Mouse (Mus musculus): ENCODE results near the gene F930015N05Rik.

Gene F930015N05Rik

DNA sequence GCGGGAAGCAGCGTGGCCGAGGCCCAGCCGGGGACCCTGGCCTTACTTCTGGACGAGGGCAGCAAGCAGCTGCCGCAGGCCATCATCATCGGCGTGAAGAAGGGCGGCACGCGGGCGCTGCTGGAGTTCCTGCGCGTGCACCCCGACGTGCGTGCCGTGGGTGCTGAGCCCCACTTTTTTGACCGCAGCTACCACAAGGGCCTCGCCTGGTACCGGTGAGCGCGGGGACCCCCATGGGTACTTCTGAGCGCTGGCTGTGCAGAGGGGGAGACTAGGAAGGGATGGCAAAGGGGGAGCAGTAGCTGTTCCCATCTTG, at the start of gene F930015N05Rik:
F930015N05Rik (minus strand) TSS at position 242 of the 316 bp plus-strand sequence.
- DNase-seq, result no peak

- DNase-seq, result peak in 1 of 2 experiments; percentile 26
These were observed 45.0 kb upstream of the F930015N05Rik start for GRCm38 (mm10) chr11:64481445-64481844.

GRCm38 (mm10) chr11:64473679-64474078, 37.2 kb upstream of the F930015N05Rik start:
- DNase-seq, result no peak

DNA sequence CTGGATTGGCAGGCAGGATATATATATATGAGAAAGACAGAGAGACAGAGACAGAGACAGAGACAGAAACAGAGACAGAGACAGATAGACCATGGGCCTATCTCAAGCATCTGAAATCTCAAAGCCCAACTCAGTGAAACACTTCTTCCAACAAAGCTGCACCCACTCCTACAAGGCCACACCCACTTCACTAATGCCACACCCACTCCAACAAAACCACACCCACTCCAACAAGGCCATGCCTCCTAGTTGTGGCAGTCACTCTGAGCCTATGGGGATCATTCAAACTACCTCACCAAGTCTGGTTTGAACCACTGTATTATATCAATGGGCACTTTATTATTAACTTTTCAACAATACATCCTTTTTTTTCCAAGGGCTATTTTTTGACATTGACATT, 34.2 kb upstream of the F930015N05Rik start:
- DNase-seq, result no peak

- DNase-seq, result no peak
These were observed 32.3 kb upstream of the F930015N05Rik start for GRCm38 (mm10) chr11:64468737-64469136.

DNA sequence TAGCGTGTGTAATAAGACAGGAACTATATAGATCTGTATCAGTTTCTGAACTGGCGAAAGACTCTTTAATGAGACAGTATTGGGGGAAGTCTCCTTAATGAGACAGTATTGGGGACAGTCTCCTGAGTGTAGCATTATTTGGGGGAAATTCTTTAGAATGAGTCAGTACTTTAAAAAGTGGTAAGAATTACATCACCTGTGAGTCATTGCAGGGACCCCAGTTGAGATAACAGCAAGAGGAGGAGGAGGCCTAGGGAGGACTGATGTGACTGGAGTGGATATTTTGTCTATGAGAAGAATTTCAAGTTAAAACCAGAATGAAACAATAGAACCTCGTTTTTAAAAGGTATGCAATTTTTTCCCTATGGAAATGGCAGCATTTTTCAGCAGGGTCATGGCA, 25.3 kb upstream of the F930015N05Rik start:
- DNase-seq, result no peak

GRCm38 (mm10) chr11:64448586-64449315, 12.3 kb upstream of the F930015N05Rik start:
- DNase-seq, result peak in 1 of 2 experiments; percentile 4

GRCm38 (mm10) chr11:64445227-64445626, 8.8 kb upstream of the F930015N05Rik start:
- DNase-seq, result no peak

DNA sequence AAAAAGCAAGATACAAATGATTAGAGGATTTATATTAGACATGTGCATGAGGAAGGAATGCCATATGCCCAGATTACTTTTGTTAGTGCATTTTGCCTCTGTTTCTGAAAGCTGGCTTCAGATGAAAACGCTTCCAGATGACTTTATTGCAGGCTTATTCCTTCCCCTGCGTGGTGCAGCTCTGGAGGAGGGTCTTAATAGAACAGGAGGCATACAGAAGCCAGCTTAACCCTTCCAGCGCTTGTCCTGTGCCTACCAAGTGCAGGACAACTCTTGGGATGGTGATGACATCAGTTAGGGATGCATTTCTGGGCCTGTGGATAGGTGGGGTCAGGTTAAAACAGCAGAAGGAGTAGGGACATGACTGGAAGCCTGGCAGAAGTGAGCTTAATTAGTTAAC, 6.2 kb upstream of the F930015N05Rik start:
- DNase-seq, result no peak

DNA sequence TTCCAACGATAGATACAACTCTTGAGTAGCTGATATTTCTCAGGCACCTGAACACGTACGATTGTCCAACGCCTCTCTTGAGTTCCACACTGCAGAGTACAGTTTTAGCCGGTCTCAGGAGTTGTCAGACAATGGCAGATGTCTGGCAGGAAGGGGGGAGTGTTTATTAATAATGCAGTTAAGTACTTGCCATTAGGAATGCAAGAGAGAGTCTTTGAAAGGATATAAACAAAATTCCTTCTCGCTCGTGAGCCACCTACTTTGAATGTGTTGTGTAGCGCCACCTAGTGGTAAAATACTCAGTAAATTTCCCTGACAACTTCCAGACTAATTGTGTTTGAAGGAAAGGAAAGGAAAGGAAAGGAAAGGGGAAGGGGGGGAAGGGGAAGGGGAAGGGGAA, 5.7 kb upstream of the F930015N05Rik start:
- DNase-seq, result peak in 1 of 2 experiments; percentile 25

- no peak for DNase-seq
These were observed 2.5 kb upstream of the F930015N05Rik start for GRCm38 (mm10) chr11:64438909-64439308.

- DNase-seq, result no peak
These were observed 1.3 kb upstream of the F930015N05Rik start for GRCm38 (mm10) chr11:64437721-64438120.

DNA sequence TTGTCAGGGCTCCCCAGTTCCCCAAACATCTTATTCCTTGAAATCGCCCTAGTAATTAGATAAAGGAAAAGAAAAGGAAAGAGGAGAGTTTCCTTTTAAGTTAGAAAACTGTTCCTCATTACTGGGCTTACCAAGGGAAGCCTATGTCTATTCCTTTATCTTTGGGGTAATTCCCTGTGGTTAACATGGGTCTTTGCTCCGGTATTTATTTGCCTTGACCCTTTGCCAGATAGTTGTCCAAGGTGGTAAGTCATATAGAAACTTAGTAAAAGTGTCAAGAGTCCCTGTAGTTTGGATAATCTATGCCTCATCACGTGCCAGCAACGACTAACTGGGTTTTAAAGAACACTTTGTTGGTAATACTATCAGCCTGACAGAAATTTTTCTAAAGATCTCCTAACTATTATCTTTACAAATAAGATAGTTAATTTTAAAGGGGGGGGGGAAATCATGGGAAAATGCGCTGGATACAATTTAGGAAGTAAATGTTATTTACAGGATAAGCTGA, 392 bp upstream of the F930015N05Rik start:
- DNase-seq, result no peak

DNA sequence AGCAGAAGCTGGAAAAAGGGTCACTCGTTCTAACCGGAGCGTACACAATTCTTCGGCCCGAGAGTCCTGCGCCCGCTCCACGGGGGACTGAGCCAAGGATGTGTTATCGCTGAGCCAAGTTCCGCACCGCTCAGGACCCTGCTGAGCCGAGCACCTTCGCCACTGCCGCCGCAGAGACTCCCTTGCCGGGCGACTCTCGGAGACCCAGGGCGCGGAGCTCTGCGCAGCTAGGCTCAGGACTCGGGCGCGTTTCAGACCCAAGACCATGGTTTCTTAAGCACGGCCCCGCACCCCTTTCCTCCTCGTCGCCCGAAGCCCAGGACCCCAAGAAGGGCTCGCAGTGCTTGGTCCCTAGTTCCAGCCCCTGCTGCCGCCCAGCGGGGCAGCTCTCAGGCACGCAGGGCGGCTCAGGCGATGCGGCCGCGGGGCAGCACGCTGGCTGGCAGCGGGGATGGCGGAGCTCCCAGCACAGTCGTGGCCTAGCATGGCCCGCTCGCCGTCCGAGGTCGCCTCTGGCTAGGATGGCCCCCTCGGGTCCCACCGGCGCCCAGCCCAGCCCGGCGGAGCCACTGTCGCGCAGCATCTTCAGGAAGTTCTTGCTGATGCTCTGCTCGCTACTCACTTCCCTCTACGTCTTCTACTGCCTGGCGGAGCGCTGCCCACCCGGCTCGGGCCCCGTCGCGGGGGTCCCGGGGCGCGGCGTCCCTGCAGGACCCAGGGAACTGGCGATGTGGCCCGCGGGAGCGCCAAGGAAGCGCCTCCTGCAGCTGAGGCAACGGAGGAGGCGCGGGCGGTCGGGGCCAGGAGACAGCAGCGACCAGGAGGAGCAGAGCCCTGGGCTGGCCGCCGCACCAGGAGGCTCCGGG, 674 bp downstream of the F930015N05Rik start:
- peak; percentile 6 to 8 for DNase-seq

DNA sequence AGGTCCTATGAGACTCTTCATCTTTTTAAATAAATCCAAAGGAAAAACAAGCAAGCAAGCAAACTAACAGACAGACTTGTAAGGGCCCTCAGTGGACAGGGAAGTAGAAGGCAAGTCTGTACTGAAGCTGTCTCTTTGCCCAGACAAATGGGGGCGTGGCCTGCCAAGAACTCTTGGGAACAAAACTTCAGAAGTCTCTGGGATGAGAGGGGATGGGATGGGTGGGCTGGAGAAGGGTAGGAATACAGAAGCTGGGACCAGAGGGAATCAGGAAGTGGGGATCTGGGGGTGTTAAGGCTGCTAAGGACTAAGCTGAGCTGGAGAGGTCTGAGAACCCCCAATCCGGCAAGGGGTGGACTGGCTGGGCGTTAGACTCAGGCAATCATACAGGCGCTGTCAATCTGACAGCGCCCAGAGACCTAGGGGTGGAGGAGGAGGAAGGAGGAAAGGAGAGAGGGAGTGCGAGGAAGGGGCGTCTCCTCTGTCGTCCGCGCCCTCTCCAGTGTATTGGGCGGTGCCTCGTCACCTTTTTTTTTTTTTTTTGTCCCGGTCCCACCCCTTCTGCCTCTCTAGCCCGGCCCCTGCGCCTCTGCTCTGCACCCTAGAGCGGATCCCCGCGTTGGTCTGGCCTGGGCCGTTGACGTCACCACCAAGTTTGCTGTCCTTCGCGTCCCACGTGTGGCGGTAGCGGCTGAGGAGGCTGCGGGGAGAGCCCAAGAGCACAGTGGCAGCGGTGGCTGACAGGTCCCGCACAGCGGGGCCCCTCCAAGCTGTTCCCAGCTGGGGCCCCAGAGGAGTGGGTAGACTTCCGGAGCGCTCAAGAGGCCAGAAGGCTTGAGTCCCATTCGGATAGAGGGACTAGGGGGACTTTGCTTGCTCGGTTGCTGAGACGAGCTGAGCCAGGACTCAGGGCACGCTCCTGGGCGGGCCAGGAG, 1.6 kb downstream of the F930015N05Rik start, which contains the start of gene Hs3st3a1:
Hs3st3a1 (plus strand) TSS at position 722 of the 935 bp plus-strand sequence.
- peak; percentile 70 to 72 for DNase-seq

- no peak for DNase-seq
These were observed 17.5 kb downstream of the F930015N05Rik start for GRCm38 (mm10) chr11:64418969-64419368.

DNA sequence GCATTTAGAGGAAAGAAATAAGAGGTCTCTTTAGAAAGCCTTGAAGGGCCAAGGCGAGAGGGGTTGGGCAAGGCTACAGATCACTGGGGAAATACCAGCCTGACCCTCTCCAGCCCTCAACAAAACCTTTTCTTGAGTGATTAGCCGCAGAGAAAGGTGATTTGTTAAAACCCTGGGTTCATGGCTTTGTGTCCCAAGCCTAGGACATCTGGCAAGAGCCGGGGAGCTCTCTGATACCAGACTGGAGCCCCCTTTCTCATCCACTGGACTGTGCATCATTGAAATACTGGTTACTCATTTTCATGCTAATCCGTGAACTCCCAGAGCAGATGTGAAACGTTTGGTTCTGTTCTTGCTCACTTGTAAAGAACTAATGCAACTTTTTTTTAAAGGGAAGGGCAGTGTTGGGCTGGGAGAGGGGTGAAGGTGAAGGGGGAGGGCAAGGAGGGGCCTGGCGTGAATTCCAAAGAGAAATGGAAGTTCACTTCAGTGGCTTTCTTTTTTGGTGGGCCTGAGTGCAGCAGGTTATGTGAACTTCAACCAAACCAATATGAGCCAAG, 35.8 kb downstream of the F930015N05Rik start:
- no peak for DNase-seq

DNA sequence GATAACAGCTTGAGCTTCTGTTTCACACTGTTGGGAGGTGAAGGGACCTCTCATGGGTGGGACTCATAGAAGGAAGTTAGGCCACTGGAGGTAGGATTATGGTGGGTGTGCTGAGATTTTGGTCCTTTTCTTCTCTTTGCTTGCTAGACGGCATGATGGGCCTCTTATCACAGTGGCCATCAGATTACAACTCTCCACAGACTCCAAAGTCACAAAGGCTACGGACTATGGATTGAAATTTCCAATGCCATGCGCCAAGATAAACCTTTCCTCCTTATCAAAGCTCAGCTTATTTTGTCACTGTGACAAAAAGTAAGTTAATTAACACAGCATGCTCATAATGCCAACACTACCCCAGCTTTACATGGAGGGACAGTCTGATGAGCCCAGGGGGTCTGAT, 38.8 kb downstream of the F930015N05Rik start:
- no peak for DNase-seq

DNA sequence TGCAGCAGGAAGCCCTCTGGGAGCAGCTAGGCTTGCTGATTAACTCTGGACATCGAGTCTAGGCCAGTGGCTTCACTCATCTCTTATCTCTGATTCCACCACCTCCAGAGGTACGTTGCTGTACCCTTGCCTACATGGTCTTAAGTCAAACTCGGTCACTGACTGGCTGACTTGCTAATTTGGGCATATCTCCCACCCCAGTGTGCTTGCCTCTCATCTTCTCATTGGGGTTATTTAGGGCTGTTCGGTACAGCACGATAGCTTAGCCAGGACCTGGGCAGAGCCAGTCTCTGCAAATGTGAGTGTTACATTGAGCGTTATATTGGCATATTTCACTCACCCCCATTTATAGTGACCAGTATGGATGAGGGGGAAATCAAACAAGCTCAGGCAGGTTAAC, 39.5 kb downstream of the F930015N05Rik start:
- DNase-seq, result no peak

GRCm38 (mm10) chr11:64396331-64396881, 40.0 kb downstream of the F930015N05Rik start:
- no peak for DNase-seq

DNA sequence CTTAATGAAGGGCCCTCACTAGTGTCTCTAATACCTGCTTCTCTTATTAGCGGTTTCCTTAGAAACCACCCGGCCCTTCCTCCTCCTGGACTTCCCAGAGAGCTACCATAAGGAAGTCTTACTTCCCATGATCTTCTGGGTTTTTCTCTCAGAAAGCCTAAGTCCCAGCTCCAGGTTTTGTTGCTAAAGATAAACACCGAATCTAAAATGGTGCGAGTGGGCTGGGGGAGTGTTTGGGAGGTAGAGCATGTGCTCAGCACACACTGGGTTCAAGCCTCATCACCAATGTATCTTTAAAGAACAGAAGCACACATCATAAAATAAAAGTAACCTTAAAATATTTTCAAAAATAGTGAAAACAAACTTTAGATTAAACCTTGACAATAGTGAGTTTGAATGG, 50.1 kb downstream of the F930015N05Rik start:
- no peak for DNase-seq

Measured in lung, adult 18-20 months (tissue).